Mouse (Mus musculus) kidney, embryonic 15.5 days (tissue): ENCODE results near the gene Zfand3. TPM values are rescaled to one million over a fixed set of nuclear protein-coding genes. Genes with fewer than 3 reads are reported as not detected.

Experiments
- ATAC-seq: fragments of 200-750 bp; cut with Nextera tagmentation; replicated peaks from 2 replicates; pipeline ENCODE4 v1.8.0; 2017; ENCODE audit warnings: moderate TSS enrichment; ENCODE audit not compliant: low FRiP score
- H3K27ac ChIP-seq: fragments of 300-500 bp; sonication (generic); 2 replicates; pipeline ENCODE4 v1.5.1; 2015; ENCODE audit warnings: mild to moderate bottlenecking, inconsistent platforms
- H3K27me3 ChIP-seq: fragments of 300-500 bp; sonication (generic); 2 replicates; pipeline ENCODE4 v1.6.1; 2015; ENCODE audit warnings: inconsistent platforms
- H3K36me3 ChIP-seq: fragments of 300-500 bp; sonication (generic); 2 replicates; pipeline ENCODE4 v1.6.1; 2015; ENCODE audit warnings: inconsistent platforms
- H3K4me1 ChIP-seq: fragments of 300-500 bp; sonication (generic); 2 replicates; pipeline ENCODE4 v1.6.1; 2015; ENCODE audit warnings: inconsistent platforms
- H3K4me2 ChIP-seq: fragments of 300-500 bp; sonication (generic); 2 replicates; pipeline ENCODE4 v1.6.1; 2015; ENCODE audit warnings: moderate library complexity, mild to moderate bottlenecking, inconsistent platforms
- H3K4me3 ChIP-seq: fragments of 300-500 bp; sonication (generic); replicated peaks from 2 replicates; pipeline ENCODE4 v1.5.1; 2015; ENCODE audit warnings: mild to moderate bottlenecking, inconsistent platforms
- H3K9ac ChIP-seq: fragments of 300-500 bp; sonication (generic); 2 replicates; pipeline ENCODE4 v1.6.1; 2015; ENCODE audit warnings: mild to moderate bottlenecking, inconsistent platforms
- H3K9me3 ChIP-seq: fragments of 300-500 bp; sonication (generic); replicated peaks from 2 replicates; pipeline ENCODE4 v1.6.1; 2016; ENCODE audit warnings: inconsistent platforms
- WGBS: fragments of 180-500 bp; shearing (Covaris S2); methylation state at CpG from one replicate; pipeline ENCODE4 v1.1.7; 2015; ENCODE audit warnings: mixed read lengths; 5-methylcytosine and 5-hydroxymethylcytosine counted together
- polyA plus RNA-seq: library from polyadenylated mRNA; unstranded; fragments of >200 nt; fragmentation: Nextera tagmentation; extraction: Ambion mirVana; gene quantifications from 2 replicates; pipeline ENCODE4 v1.2.1, GENCODE M21; 2015

Gene Zfand3
- polyA plus RNA-seq, 1 experiment from 2014 or later, result 53.0 TPM

- H3K9me3 ChIP-seq, result no peaks in the 10 kb centered on the region
- no peaks in the 10 kb centered on the region for H3K27me3 ChIP-seq
- H3K4me2 ChIP-seq, result no peak overlapping the region
- H3K4me1 ChIP-seq, result peaks cover 28% of the 10 kb centered on the region
- no peak overlapping the region for H3K4me3 ChIP-seq
- WGBS, result 91% methylated on average over 5 of the region's 5 CpGs
- no peak for ATAC-seq
- H3K27ac ChIP-seq, result no peak overlapping the region
- peaks cover 10% of the 10 kb centered on the region for H3K36me3 ChIP-seq
- H3K9ac ChIP-seq, result no peak overlapping the region
Observed at GRCm38 (mm10) chr17:30059066-30059465, 54.5 kb downstream of the Zfand3 start.

GRCm38 (mm10) chr17:30061100-30061837 is 56.7 kb downstream of the Zfand3 start:
- H3K9ac ChIP-seq, result no peak overlapping the region
- H3K4me1 ChIP-seq, result peaks cover 33% of the 10 kb centered on the region
- 80% methylated on average over 8 of the region's 8 CpGs for WGBS
- no peaks in the 10 kb centered on the region for H3K36me3 ChIP-seq
- H3K4me2 ChIP-seq, result no peak overlapping the region
- H3K9me3 ChIP-seq, result no peaks in the 10 kb centered on the region
- ATAC-seq, result no peak
- no peaks in the 10 kb centered on the region for H3K27me3 ChIP-seq
- H3K27ac ChIP-seq, result no peak overlapping the region
- no peak overlapping the region for H3K4me3 ChIP-seq

- 35% methylated on average over 3 of the region's 3 CpGs for WGBS
- H3K27ac ChIP-seq, result no peak overlapping the region
- ATAC-seq, result no peak
- no peaks in the 10 kb centered on the region for H3K9me3 ChIP-seq
- H3K4me3 ChIP-seq, result no peak overlapping the region
- no peak overlapping the region for H3K9ac ChIP-seq
- no peak overlapping the region for H3K4me2 ChIP-seq
- peaks cover 26% of the 10 kb centered on the region for H3K4me1 ChIP-seq
- H3K27me3 ChIP-seq, result no peaks in the 10 kb centered on the region
- 0 out of 2 replicates have a peak, but pooled peaks cover 4% of the 10 kb centered on the region for H3K36me3 ChIP-seq
Observed at GRCm38 (mm10) chr17:30063849-30064248, 59.3 kb downstream of the Zfand3 start.

- Histone ChIP-seq H3K4me3 (no peak overlapping the region), H3K4me1 (peaks cover 21% of the 10 kb centered on the region), H3K9me3 (no peaks in the 10 kb centered on the region), H3K36me3 (peaks cover 6% of the 10 kb centered on the region; the same call in 1 of the 2 replicates), H3K27me3 (no peaks in the 10 kb centered on the region), H3K27ac (no peak overlapping the region), H3K9ac (no peak overlapping the region), H3K4me2 (no peak overlapping the region)
- ATAC-seq, result no peak
- WGBS, result 52% methylated on average over 4 of the region's 4 CpGs
Observed at GRCm38 (mm10) chr17:30064746-30065145, 60.2 kb downstream of the Zfand3 start.

GRCm38 (mm10) chr17:30069776-30070175 is 65.2 kb downstream of the Zfand3 start:
- 79% methylated on average over 3 of the region's 3 CpGs for WGBS
- ATAC-seq, result no peak

GRCm38 (mm10) chr17:30070631-30071030 is 66.1 kb downstream of the Zfand3 start:
- H3K36me3 ChIP-seq, result peaks cover 19% of the 10 kb centered on the region; the same call in 1 of the 2 replicates
- no peak overlapping the region for H3K9ac ChIP-seq
- 61% methylated on average over 5 of the region's 5 CpGs for WGBS
- H3K4me1 ChIP-seq, result peaks cover 17% of the 10 kb centered on the region
- no peak overlapping the region for H3K4me3 ChIP-seq
- H3K4me2 ChIP-seq, result no peak overlapping the region
- no peaks in the 10 kb centered on the region for H3K9me3 ChIP-seq
- H3K27me3 ChIP-seq, result no peaks in the 10 kb centered on the region
- no peak overlapping the region for H3K27ac ChIP-seq
- no peak for ATAC-seq

More at GRCm38 (mm10) chr17:30069776-30070175, 65.2 kb downstream of the Zfand3 start:
- Histone ChIP-seq H3K27ac (no peak overlapping the region), H3K4me1 (peaks cover 10% of the 10 kb centered on the region), H3K9me3 (no peaks in the 10 kb centered on the region), H3K4me2 (no peak overlapping the region), H3K27me3 (no peaks in the 10 kb centered on the region), H3K36me3 (peaks cover 19% of the 10 kb centered on the region; the same call in 1 of the 2 replicates), H3K9ac (no peak overlapping the region), H3K4me3 (no peak overlapping the region)

DNA sequence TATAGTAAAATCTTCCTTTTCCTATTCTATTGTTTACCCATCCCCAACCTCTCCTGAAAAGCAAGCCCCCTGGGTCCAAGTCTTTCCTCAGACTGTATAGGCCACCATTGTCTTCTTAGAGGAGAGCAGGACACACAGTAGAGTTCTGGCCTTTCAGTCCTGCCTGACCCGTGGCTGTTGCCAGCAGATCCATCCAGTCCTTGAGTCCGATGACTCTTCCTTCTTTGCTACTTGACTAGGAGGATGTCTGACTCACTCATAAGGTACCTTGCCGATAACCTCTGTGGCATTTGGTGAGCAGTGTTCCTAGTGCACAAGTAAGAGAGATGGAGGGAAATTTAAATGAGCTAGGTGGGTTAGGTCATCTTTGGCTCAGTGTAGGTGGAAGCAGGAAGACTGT is 68.1 kb downstream of the Zfand3 start:
- H3K36me3 ChIP-seq, result peaks cover 19% of the 10 kb centered on the region; the same call in 1 of the 2 replicates
- no peak overlapping the region for H3K4me2 ChIP-seq
- 87% methylated on average over 3 of the region's 3 CpGs for WGBS
- no peaks in the 10 kb centered on the region for H3K9me3 ChIP-seq
- H3K9ac ChIP-seq, result no peak overlapping the region
- no peaks in the 10 kb centered on the region for H3K27me3 ChIP-seq
- H3K4me3 ChIP-seq, result no peak overlapping the region
- no peak overlapping the region for H3K27ac ChIP-seq
- H3K4me1 ChIP-seq, result peaks cover 20% of the 10 kb centered on the region
- ATAC-seq, result no peak

DNA sequence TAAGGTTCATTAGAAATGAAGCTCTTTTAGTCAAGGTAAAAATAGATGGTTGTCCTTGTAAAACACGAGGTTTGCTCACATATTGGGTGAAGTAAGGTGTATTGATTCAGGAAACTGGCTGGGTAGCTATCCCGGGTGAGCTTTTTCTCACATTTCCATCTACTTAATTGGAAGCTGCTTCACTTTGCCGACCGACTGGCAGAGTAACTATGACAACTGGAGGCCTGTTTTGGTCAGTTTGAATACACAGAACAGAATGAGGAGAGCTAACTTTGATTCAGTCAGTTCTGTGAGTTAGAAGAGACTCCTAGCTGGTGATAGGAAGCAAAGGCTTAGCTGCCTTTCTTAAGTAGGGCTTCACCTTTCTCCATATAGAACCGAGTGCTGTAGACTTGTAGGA is 71.4 kb downstream of the Zfand3 start:
- 60% methylated on average over 5 of the region's 5 CpGs for WGBS

GRCm38 (mm10) chr17:30084007-30084406 is 79.5 kb downstream of the Zfand3 start:
- ATAC-seq, result no peak
- WGBS, result 66% methylated on average over 4 of the region's 4 CpGs

More for the DNA sequence above, 71.4 kb downstream of the Zfand3 start:
- Histone ChIP-seq H3K4me3 (no peak overlapping the region), H3K36me3 (peaks cover 9% of the 10 kb centered on the region; the same call in 1 of the 2 replicates), H3K27ac (no peak overlapping the region), H3K27me3 (no peaks in the 10 kb centered on the region), H3K9ac (no peak overlapping the region), H3K9me3 (no peaks in the 10 kb centered on the region), H3K4me2 (no peak overlapping the region), H3K4me1 (peaks cover 20% of the 10 kb centered on the region)
- ATAC-seq, result no peak

GRCm38 (mm10) chr17:30086695-30087094 is 82.2 kb downstream of the Zfand3 start:
- no peak overlapping the region for H3K9ac ChIP-seq
- H3K4me3 ChIP-seq, result no peak overlapping the region
- H3K4me2 ChIP-seq, result no peak overlapping the region
- no peaks in the 10 kb centered on the region for H3K9me3 ChIP-seq
- no peak overlapping the region for H3K27ac ChIP-seq
- no peaks in the 10 kb centered on the region for H3K4me1 ChIP-seq
- peaks cover 9% of the 10 kb centered on the region for H3K36me3 ChIP-seq
- 90% methylated on average over 7 of the region's 7 CpGs for WGBS
- ATAC-seq, result no peak
- no peaks in the 10 kb centered on the region for H3K27me3 ChIP-seq

More at GRCm38 (mm10) chr17:30084007-30084406, 79.5 kb downstream of the Zfand3 start:
- Histone ChIP-seq H3K9me3 (no peaks in the 10 kb centered on the region), H3K4me3 (no peak overlapping the region), H3K27me3 (no peaks in the 10 kb centered on the region), H3K27ac (no peak overlapping the region), H3K36me3 (peaks cover 9% of the 10 kb centered on the region), H3K4me2 (no peak overlapping the region), H3K4me1 (no peaks in the 10 kb centered on the region), H3K9ac (no peak overlapping the region)

DNA sequence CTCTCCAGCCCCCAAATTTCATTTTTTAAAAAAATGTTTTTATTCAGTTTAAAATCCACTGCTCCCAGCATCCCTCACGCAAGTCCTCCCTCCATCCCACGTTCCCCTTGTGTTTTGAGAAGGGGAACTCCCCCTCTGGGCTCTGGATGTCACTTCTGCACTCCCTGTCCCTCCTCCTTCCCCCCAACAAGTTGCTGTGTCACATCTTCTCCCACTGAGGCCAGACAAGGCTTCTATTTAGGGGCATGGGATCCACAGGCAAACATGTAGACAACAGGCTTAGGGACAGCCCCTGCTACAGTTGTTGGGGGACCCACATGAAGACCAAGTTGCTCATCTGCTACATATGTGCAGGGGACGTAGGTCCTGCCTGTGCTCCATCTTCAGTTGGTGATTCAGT is 83.9 kb downstream of the Zfand3 start:
- no peak overlapping the region for H3K27ac ChIP-seq
- H3K4me3 ChIP-seq, result no peak overlapping the region
- 84% methylated on average over 3 of the region's 3 CpGs for WGBS
- no peak for ATAC-seq
- H3K4me2 ChIP-seq, result no peak overlapping the region
- no peaks in the 10 kb centered on the region for H3K27me3 ChIP-seq
- H3K9me3 ChIP-seq, result no peaks in the 10 kb centered on the region
- H3K4me1 ChIP-seq, result no peaks in the 10 kb centered on the region
- peaks cover 5% of the 10 kb centered on the region; the same call in 1 of the 2 replicates for H3K36me3 ChIP-seq
- H3K9ac ChIP-seq, result no peak overlapping the region

DNA sequence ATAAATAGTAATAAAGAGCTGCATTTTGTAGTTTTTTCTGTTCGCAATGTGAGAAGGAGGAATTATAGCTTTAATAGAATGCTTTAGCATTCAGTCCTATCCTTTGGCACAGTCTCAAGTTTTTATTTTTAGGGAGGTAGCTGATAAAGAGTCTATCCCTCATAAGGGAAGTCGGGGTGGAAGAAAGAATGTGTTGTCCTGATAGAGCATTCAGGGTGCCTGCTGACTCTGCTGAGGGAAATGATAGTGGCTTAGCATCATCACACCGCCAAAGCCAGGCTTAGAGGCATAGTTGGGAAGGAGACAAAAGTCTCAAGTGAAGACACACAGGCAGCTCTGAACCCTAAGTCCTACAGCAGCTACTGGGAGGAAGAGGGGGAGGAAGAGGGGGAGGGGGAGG is 85.9 kb downstream of the Zfand3 start:
- Histone ChIP-seq H3K4me1 (no peaks in the 10 kb centered on the region), H3K4me2 (no peak overlapping the region), H3K9ac (no peak overlapping the region), H3K27ac (no peak overlapping the region), H3K27me3 (no peaks in the 10 kb centered on the region), H3K9me3 (no peaks in the 10 kb centered on the region), H3K4me3 (no peak overlapping the region), H3K36me3 (peaks cover 16% of the 10 kb centered on the region)
- ATAC-seq, result no peak
- WGBS, result 74% methylated on average over 3 of the region's 3 CpGs
